Mouse (Mus musculus) heart, adult 2 months (tissue): ENCODE data around the gene Zfp385a. TPM values are rescaled to one million over a fixed set of nuclear protein-coding genes. Genes with fewer than 3 reads are reported as not detected.

Experiments
- DNase-seq, 2 experiments: peaks; one replicate each; pipeline ENCODE4 v3.0.0; 2021
- H3K27ac ChIP-seq: fragments of 200-600 bp; 2 replicates; pipeline ENCODE4 v1.8.1; 2022
- H3K27me3 ChIP-seq: fragments of 200-500 bp; 2 replicates; pipeline ENCODE4 v1.6.1; 2012; ENCODE audit warnings: mild to moderate bottlenecking, low read length, inconsistent platforms, mixed read lengths; ENCODE audit not compliant: control insufficient read depth, insufficient read depth
- H3K36me3 ChIP-seq: fragments of 200-500 bp; 2 replicates; pipeline ENCODE4 v1.6.1; 2012; ENCODE audit warnings: low read length, inconsistent platforms; ENCODE audit not compliant: control insufficient read depth, insufficient read depth
- H3K4me1 ChIP-seq: fragments of 200-500 bp; 2 replicates; pipeline ENCODE4 v1.6.1; 2011; ENCODE audit warnings: low read length; ENCODE audit not compliant: control insufficient read depth, insufficient read depth
- H3K4me3 ChIP-seq: fragments of 200-600 bp; 2 replicates; pipeline ENCODE4 v1.8.1; 2022
- H3K79me2 ChIP-seq: fragments of 200-500 bp; replicated peaks from 2 replicates; pipeline ENCODE4 v1.6.1; 2012; ENCODE audit warnings: mild to moderate bottlenecking, inconsistent platforms, low read length, moderate library complexity, mixed read lengths; ENCODE audit not compliant: control insufficient read depth, insufficient read depth
- H3K9ac ChIP-seq: fragments of 200-500 bp; 2 replicates; pipeline ENCODE4 v1.6.1; 2012; ENCODE audit warnings: low read depth, mild to moderate bottlenecking, control low read depth, inconsistent platforms, low read length, mixed read lengths
- CTCF ChIP-seq: fragments of 200-600 bp; IDR thresholded peaks from 2 replicates; pipeline ENCODE4 v1.8.1; 2022; ENCODE audit warnings: antibody characterized with exemption, mild to moderate bottlenecking, moderate library complexity
- EP300 ChIP-seq: fragments of 200-500 bp; IDR thresholded peaks from 2 replicates; pipeline ENCODE4 v1.6.1; 2011; ENCODE audit warnings: low read depth, low read length, control low read depth; ENCODE audit not compliant: insufficient read depth
- POLR2A ChIP-seq: fragments of 200-500 bp; IDR thresholded peaks from 2 replicates; pipeline ENCODE4 v1.6.1; 2011; ENCODE audit warnings: mild to moderate bottlenecking, low read depth, low read length, control low read depth; ENCODE audit not compliant: insufficient read depth
- WGBS: fragments of 180-500 bp; shearing (Covaris S2); methylation state at CpG from one replicate; pipeline ENCODE4 v1.1.7; 2018; 5-methylcytosine and 5-hydroxymethylcytosine counted together
- intact Hi-C: fragments of 180-260 bp; cut with DNase I; formaldehyde crosslinking; loops from one replicate; pipeline ENCODE4 v1.15.1; 2025
- polyA plus RNA-seq: library from polyadenylated mRNA; depleted of rRNA; stranded (reverse); fragments of >200 nt; gene quantifications from 2 replicates; pipeline ENCODE4 v1.2.3, GENCODE M21; 2012
- total RNA-seq, 2 experiments: library from RNA; stranded (reverse); gene quantifications; 2 replicates each; pipeline ENCODE4 v1.2.3; 2021

The Zfp385a gene
- total and polyA plus RNA-seq, 3 experiments, result 10.1 to 12.0 (median 10.4) TPM

- intact Hi-C loops, result no loop called here
Observed at GRCm38 (mm10) chr15:103371741-103372140, 31.8 kb upstream of the Zfp385a start.

GRCm38 (mm10) chr15:103371208-103371607 is 31.3 kb upstream of the Zfp385a start:
- H3K79me2 ChIP-seq, result peaks cover 1% of the 10 kb centered on the region
- DNase-seq, result peak in 1 of 2 experiments; percentile 46
- WGBS, result 19% methylated on average over 2 of the region's 2 CpGs

More at GRCm38 (mm10) chr15:103371741-103372140, 31.8 kb upstream of the Zfp385a start:
- Histone ChIP-seq H3K27me3 (no peaks in the 10 kb centered on the region), H3K36me3 (peaks cover 3% of the 10 kb centered on the region; the same call in 1 of the 2 replicates), H3K9ac (peak overlapping the region; percentile 19; the same call in 1 of the 2 replicates), H3K4me1 (peaks cover 21% of the 10 kb centered on the region), H3K27ac (peak overlapping the region; percentile 31), H3K4me3 (no peak overlapping the region), H3K79me2 (no peaks in the 10 kb centered on the region)
- 35% methylated on average over 1 of the region's 1 CpGs for WGBS
- no peak for DNase-seq
- TF ChIP-seq EP300 (no peak), CTCF (no peak), POLR2A (no peak)

GRCm38 (mm10) chr15:103370462-103370861 is 30.6 kb upstream of the Zfp385a start:
- no peaks in the 10 kb centered on the region for H3K27me3 ChIP-seq
- peak in 1 of 2 experiments; percentile 21 for DNase-seq
- H3K36me3 ChIP-seq, result peaks cover 3% of the 10 kb centered on the region; the same call in 1 of the 2 replicates
- WGBS, result 50% methylated on average over 4 of the region's 4 CpGs
- H3K27ac ChIP-seq, result peak overlapping the region; percentile 26
- no peak overlapping the region for H3K4me3 ChIP-seq
- H3K79me2 ChIP-seq, result peaks cover 7% of the 10 kb centered on the region
- no peak overlapping the region for H3K9ac ChIP-seq
- peaks cover 15% of the 10 kb centered on the region for H3K4me1 ChIP-seq
- TF ChIP-seq POLR2A, result no peak
- no peak for TF ChIP-seq EP300
- no peak for TF ChIP-seq CTCF
- intact Hi-C loops, result no loop called here

More at GRCm38 (mm10) chr15:103371208-103371607, 31.3 kb upstream of the Zfp385a start:
- H3K4me3 ChIP-seq, result no peak overlapping the region
- TF ChIP-seq CTCF (no peak), EP300 (0 out of 2 replicates have a peak, but pooled peaks have one; percentile 21), POLR2A (no peak)
- peak overlapping the region; percentile 26 for H3K27ac ChIP-seq
- H3K36me3 ChIP-seq, result peaks cover 3% of the 10 kb centered on the region; the same call in 1 of the 2 replicates
- intact Hi-C loops, result no loop called here
- H3K4me1 ChIP-seq, result peaks cover 19% of the 10 kb centered on the region
- no peaks in the 10 kb centered on the region for H3K27me3 ChIP-seq
- H3K9ac ChIP-seq, result no peak overlapping the region

GRCm38 (mm10) chr15:103369123-103369522 is 29.2 kb upstream of the Zfp385a start:
- no peak for DNase-seq
- no peak overlapping the region for H3K27ac ChIP-seq
- intact Hi-C loops, result no loop called here
- WGBS, result 89% methylated on average over 1 of the region's 1 CpGs
- peaks cover 3% of the 10 kb centered on the region for H3K36me3 ChIP-seq
- no peak overlapping the region for H3K4me3 ChIP-seq
- TF ChIP-seq CTCF, result no peak
- no peak for TF ChIP-seq POLR2A
- TF ChIP-seq EP300, result no peak
- no peaks in the 10 kb centered on the region for H3K27me3 ChIP-seq
- H3K4me1 ChIP-seq, result peaks cover 15% of the 10 kb centered on the region
- H3K9ac ChIP-seq, result no peak overlapping the region
- H3K79me2 ChIP-seq, result peaks cover 7% of the 10 kb centered on the region

GRCm38 (mm10) chr15:103368179-103368940 is 28.5 kb upstream of the Zfp385a start:
- H3K4me1 ChIP-seq, result peaks cover 16% of the 10 kb centered on the region
- H3K4me3 ChIP-seq, result no peak overlapping the region
- no peaks in the 10 kb centered on the region for H3K27me3 ChIP-seq
- peaks cover 3% of the 10 kb centered on the region for H3K36me3 ChIP-seq
- DNase-seq, result peak in 1 of 2 experiments; percentile 39
- H3K27ac ChIP-seq, result peak overlapping the region; percentile 98; the same call in 1 of the 2 replicates
- intact Hi-C loops, result no loop called here
- no peak for TF ChIP-seq CTCF
- 0 out of 2 replicates have a peak, but pooled peaks have one; percentile 44 for TF ChIP-seq EP300
- H3K9ac ChIP-seq, result no peak overlapping the region
- H3K79me2 ChIP-seq, result peaks cover 7% of the 10 kb centered on the region
- 89% methylated on average over 4 of the region's 4 CpGs for WGBS
